Mouse (Mus musculus): ENCODE measurements around the gene Lhx5.

The Lhx5 gene

DNA sequence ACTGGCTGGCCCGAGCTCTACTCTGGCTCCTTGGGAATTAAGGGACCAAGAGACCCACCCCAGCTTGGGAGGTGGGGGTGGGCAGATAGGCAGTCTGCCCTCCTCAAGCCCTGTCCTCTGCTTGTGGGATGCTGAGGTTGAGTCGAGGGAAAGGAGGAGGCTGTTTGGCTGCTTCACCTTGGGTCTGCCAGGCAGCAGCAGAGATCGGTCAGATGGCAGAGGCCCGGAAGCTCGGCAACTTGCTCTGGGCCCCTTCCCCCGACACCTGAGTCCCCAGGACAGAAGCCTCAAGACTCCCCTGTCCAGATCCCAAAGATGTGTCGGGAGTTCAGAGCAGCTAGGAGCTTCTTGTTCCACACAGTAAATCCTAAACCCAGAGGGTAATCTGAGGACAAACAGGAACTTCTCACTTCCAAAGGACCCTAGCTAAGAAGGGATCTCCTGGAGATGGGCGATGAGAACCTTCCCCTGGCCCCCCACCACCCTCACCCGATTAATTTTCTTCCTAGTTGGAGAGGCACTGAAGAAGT lies 1.1 kb downstream of the Lhx5 start:
- no peak for DNase-seq (ENCODE audit: low spot score)

DNA sequence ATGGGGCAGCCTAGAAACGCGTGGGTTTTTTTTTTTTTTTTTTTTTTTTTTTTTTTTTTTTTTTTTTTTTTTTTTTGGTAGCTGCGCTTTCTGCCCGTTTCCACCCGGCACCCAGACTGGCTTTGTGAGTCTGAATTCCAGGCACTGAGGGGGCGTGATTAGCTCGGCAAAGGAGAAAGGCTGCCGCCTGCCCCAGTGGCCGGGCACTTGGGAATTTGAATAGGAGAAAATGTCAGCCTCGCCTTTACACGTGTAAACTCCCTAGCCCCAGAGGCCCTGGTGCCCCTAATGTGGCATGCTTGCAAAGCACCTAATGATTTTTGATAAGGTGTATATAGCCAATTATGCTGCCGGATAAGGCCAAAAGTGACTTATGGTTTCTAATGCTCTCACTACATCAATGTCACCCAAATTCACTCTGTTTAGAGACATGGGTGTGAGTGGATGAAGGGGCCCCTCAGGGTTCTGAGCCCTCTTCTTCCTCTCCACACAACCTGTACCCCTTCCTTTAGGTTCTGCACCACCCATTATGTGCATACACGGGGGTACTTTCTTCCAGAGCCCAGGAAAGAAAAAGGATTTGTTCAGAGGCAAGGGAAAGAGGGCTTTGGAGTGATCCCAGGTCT lies 1.7 kb downstream of the Lhx5 start:
- DNase-seq (ENCODE audit: low spot score) = no peak

DNA sequence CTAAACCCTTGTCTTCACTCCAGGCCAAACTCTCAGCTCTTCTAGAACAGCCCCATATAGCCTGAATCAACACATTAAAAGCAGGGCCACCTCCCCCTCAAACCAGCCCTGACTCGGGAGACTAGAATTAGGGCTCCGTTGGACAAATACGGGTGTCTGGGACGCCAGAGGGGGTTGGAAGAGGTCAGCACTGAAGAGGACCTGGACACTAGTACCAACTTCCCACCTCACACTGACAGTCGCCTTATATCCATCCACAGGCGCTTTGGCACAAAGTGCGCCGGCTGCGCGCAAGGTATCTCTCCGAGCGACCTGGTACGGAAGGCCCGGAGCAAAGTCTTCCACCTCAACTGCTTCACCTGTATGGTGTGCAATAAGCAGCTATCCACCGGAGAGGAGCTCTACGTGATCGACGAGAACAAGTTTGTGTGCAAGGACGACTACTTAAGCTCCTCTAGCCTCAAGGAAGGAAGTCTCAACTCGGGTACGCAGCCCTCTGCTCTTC lies 2.8 kb downstream of the Lhx5 start:
- no peak for DNase-seq (ENCODE audit: low spot score)

DNA sequence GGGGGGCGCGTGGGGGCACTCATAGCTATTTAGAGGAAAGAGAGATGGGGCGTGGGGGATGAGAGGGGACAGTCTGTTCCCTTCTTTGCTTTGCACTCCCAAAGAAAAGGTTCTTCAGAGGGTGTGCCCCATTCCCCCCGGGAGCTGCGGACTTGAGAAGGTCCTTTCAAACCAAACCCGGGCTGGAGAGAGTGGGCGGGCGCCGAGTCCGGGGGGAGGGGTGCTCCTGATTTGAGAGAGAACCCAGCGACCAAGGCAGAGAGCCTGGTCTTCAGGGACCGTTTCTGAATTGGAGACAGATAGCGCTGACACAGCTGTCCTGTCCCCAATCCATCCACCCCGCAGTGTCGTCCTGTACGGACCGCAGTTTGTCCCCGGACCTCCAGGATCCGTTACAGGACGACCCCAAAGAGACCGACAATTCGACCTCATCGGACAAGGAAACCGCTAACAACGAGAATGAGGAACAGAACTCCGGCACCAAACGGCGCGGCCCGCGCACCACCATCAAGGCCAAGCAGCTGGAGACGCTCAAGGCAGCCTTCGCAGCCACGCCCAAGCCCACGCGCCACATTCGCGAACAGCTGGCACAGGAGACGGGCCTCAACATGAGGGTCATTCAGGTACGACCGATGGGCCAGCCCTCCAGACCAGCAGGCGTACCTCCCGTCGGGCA lies 3.6 kb downstream of the Lhx5 start:
- DNase-seq (ENCODE audit: low spot score) = no peak

DNA sequence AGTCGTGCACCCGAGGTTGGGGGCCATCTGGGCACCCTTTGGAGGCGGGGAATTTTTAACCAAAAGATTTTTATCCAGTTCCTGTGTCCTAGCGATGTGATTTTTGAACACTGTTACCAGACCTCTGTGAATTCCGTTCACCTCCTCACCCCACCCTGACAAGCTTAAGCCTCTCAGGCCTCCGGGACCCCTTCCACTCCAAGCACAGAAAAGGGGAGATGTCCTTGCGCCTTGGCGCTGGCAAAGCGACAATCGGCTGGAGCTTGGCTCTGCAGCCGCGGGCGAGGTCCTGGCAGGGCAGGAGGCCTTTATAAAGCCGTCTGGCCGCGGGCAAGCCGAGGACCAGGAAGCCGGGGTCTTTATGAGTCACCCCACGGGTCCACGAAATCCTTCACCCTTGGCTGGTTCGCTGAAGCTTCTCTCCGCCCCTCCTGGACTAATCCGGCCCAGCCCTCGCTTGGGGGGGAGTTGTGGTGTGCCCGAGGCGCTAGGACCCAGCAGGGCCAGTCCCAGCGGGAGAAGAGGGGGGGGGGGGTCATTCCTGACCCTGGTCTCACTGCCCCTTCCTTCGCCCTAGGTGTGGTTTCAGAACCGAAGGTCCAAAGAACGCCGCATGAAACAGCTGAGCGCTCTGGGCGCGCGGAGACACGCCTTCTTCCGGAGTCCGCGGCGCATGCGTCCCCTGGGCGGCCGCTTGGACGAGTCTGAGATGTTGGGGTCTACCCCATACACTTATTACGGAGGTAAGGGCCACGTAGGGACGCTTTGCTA lies 4.4 kb downstream of the Lhx5 start:
- no peak for DNase-seq (ENCODE audit: low spot score)

DNA sequence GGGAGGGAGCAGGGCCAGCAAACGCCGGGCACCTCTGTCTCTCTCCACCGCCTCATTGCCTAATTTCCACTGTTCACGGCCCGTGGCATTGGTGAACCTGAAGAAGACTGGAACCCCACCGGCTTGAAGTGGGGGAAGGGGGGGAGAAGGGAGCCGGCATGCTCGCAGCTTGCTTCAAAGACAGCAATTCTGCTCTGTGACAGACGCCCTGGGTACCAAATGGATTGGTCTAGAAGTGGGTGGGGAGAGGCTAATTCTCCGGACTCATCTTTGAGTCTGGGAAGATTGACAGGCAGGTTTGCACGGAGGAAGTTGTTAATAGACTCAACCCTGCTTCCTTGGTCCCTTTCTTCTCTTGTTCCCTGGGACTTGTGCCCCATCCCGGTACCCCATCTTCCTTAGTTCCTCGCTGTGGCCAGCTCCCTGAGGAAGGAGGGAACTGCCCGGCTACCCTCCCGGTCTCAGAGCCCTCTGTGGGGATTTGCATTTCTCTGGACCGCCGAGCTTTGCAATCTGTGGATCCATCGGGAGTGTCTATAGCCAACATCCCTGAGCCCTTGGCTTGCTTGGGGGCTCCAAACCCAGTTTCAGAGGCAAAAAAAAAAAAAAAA lies 5.5 kb downstream of the Lhx5 start:
- no peak for DNase-seq (ENCODE audit: low spot score)

DNA sequence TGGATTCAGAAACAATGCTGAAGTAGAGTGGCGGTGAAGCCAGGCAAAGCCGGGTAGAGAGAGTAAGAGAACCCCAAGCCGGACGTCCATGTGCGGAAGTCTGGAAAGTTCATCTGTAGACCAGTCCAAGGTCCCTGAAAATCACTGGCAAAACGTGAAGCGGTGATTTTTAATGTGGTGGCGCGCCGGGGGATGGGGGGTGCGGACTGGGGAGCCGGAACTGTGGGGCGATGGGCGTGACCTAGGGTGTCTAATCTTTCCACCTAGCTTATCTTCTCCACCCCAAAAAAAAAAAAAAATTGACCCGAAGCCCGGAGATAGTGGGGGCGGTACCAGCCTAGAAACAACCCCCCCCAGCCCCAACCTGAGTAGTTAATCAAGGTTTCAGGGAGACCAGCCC lies 6.0 kb downstream of the Lhx5 start:
- DNase-seq (ENCODE audit: low spot score) = no peak

DNA sequence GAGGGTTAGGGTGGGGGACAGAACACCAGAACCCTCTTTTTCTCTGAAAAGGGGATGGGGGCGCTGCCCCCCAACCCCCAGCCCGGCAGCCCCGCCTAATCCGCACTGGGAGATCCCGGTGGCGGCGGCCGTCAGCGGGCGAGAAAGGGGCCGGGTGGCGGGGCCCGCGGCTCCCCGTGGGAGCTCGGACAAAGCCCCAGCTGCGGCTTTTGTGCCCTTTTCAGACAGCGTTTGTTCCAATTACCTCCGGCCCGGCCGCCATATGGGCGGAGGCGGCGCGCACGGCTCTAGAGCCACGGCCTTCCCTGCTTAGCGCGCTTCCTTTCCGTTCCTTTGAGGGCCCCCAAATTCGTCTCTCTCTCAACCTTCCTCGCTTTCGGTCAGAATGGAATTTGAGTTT lies 6.5 kb downstream of the Lhx5 start:
- no peak for DNase-seq (ENCODE audit: low spot score)

DNA sequence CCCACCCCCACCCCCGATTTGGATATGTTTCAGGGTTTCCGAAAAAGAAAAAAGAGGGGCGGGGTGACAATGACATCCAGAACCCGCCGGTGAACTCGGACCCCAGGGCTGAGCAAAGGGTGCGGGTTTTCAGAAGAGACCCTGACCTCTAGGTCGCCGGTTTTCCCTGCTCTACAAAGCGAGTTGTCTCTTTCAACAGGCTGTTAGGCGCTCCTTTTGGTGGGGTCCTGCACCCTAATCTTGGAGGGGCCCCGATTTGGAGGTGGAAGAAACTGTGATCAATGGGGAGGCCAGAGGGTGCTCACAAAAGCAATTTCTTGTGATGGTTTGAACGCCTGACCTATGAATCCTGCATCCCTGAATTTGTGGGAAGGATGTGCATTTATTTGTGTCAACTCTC lies 7.0 kb downstream of the Lhx5 start:
- no peak for DNase-seq (ENCODE audit: low spot score)

DNA sequence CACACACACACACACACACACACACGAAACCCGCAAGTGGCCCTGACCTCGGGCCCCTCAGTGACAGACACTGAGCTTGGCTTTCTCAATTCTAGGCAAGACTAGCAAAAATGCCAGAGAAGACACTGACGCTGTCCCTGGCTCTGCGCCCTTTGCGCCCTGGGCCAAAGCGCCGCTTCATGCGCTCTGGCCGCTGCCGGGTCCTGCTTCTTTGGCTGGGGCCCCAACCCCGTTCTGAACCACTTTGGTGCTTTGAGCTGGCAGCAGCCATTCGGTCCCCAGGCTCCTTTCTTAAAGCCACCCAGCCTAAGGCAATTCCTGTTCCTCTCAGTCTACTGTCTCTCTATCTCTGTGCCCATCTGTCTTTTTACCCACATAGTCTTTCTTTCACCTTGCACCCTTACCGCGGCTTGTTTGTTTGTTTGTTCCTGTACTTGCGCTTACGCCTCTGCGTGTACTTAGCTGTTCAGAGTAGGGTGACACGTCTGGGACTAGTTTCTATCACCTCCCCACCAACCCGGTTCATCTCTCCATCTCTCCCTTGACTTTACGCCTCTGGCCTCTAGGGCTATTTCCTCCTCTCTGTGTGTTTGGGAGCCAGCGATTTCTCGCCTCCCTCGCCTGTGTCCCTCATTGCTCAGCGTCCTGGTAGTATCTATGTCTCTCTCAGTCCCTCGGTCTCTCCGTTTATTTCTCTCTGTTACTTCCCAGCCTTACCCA lies 7.7 kb downstream of the Lhx5 start:
- DNase-seq (ENCODE audit: low spot score) = no peak

DNA sequence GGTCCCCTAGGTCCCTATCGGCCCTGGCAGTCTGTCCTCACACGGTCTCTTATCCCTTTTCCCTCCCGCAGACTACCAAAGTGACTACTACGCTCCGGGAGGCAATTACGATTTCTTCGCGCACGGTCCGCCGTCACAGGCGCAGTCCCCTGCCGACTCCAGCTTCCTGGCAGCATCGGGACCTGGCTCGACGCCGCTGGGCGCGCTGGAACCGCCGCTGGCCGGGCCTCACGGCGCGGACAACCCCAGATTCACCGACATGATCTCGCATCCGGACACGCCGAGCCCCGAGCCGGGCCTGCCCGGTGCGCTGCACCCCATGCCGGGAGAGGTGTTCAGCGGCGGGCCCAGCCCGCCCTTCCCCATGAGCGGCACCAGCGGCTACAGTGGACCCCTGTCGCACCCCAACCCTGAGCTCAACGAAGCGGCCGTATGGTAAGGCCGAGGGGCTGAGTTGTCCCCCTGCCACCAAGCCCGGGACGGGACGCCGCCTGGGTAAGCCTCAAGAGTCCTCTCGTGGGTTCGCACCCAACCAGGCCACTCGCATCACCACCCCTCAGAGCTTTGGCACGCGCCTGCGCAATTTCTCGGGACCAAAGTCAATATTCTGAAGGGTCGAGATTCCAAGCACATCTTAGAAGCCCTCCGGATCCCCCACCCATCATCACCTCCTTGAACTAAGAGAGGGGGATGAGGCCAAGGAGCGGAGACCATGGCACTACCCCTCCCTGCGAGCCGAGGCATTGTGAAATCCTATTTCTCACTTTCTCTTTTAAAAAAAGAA lies 8.6 kb downstream of the Lhx5 start:
- DNase-seq (ENCODE audit: low spot score) = no peak

DNA sequence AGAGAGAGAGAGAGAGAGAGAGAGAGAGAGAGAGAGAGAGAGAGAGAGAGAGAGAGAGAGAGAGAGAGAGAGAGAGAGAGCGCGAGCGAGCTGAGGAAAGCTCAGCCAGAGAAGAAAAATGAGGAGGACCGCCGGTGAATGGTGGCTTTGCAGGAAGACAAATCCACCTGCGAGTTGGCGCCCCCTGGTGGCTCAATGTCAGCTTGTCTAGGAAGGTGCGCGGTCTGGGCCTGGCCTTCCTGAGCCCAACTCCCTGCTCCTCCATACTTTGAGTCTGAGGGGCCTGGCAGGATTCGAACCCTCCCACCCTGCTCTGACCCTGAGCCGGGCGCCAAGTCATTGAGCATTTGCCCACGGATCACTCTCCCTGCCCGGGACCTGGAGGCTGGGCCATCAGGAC lies 9.2 kb downstream of the Lhx5 start:
- DNase-seq (ENCODE audit: low spot score) = peak; percentile 78

DNA sequence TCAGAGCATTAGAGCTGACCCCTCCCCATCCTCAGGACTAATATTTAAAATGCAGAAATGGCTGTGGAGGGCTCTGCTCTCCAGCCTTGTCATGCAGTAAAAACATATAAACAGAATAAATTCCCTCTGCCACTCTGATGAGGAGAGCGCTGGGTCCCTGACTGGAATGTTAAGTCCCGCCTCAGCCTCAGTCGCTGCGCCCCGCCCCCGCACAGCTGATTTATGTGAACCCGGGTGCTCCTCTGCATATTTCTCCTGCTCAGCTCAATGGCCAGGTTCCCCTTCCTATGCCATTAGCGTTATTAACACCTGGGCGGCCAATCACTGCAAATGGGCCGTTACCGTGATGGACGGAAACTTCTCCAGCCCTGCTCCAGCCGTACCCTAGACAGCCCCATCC lies 15.8 kb downstream of the Lhx5 start:
- DNase-seq (ENCODE audit: low spot score) = no peak

DNA sequence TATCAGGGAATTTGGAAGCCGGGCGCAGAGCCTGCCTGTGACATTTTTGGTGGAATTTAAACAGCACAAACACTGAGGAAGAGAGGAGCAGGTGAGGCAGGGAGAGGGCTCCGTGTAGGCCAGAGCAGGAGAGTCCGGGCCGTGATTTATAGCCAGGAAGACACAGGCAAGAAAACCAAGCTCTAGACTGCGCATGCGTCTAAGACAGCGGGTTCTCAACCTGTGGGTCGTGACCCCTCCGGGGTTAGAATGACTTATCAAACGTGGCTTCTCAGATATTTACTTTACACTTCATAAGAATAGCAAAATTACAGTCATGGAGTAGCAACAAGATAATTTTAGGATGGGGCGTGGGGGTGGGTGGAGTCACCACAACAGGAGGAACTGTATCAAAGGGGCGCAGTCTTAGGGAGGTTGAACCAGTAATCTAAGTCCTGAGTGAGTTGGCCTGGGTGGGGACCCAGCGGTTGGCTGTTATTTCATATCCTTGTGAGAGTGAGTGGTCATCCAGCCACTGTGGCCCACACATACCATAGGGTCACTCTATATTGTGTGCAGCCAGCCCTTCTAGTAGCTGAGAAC lies 23.3 kb downstream of the Lhx5 start:
- no peak for DNase-seq (ENCODE audit: low spot score)

DNA sequence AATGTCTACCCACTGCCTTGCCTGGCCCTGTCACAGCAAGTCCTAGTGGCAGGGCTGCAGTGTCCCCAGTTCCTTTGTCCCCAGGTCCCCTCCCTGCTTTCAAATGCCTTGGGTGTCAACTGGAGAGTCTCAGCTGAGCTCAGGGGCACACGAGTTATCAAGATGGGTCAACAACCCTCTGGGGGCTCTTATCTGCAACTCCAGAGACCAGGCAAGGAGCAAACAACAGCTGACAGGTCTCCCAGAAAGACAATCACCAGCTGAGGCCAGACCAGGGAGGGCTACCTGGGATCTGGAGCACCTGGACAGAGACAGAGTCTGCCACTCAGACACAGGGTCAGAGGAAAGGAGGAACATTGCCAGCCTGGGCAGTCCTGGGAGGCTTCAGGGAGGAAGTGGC lies 24.8 kb downstream of the Lhx5 start:
- DNase-seq (ENCODE audit: low spot score) = peak; percentile 40

DNA sequence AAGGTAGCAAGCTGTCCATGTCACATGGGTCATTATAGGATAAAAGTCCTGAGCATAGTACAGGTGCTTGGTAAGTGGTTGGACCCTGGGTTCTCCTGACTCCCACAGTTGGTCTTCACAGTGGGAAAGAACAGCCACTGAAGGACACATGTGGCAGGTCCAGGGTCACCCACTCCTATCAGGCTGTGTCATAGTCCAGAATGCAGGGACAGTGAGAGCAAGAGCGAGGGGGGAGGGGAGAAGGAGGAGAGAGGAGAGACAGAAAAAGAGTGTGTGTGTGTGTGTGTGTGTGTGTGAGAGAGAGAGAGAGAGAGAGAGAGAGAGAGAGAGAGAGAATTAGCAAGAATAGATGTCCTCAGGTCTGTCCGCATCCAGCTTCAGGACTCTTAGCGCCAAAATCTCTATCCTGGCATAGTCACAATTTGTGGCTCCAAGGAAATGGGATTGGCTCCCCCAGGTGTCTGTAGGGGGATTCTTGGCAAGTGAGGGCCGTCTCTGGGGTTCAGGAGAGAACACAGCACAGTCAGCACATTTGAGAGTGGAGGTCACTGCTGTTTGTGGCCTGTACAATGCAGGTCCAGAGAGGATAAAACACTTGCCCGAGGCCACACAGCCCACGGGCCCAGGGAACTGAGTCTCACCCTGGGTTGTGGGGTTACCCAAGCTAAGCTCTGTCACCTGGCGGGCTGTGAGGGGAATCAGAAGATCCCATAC lies 25.5 kb downstream of the Lhx5 start:
- peak; percentile 49 for DNase-seq (ENCODE audit: low spot score)

DNA sequence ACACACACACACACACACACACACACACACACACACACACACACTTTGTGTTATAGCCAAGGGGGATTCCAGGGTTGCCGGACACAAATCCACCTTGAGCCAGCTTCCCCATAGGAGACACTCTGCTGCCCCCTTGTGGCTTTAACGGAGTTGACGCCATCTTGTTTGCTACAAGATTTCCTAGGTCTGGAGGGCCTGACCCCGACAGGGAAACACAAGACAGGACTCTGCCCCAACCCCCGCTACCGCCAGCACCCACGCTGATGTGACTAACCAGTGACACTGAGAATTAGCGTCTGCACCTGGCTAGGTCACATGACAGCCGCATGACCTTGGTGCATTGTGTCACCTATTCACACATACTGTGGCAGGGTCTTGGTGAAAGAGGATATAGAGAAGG lies 26.1 kb downstream of the Lhx5 start:
- peak; percentile 86 for DNase-seq (ENCODE audit: low spot score)

DNA sequence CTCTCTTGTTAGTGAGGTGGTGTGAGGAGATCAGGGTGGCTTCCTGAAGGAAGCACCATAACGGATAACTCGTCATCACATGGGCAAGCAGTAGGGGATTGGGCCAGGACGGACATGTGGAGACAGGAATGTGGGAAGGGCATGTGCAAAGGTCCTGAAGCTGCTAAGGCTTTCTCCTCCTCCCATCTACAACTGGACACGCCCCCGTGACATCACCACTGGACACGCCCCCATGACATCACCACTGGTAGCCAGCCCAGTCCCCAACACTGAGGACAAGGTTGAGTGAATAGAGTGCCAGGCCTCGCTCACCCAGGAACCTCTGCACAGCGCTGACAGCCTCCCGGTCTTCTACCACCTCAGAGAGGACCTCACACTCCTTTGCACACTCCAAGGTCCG lies 27.6 kb downstream of the Lhx5 start:
- DNase-seq (ENCODE audit: low spot score) = no peak

DNA sequence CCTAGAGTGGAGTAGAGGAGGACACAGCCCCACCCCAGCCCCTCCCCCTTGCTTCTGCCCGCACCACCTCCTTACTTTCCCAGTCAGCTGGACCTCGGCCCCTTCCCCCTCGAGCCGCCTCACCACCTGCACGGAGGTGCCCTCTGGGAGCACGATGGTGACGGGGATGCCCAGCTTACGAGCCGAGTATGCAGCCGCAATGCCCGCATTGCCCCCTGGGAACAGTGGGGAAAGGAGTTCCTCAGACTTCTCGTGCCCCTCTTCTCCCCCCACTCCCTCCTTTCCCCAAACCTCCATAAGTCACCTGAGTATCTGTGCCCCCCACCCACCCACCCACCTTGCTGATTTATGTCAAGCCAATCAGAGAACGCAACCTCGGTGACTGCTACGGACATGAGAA lies 30.4 kb downstream of the Lhx5 start:
- no peak for DNase-seq (ENCODE audit: low spot score)

DNA sequence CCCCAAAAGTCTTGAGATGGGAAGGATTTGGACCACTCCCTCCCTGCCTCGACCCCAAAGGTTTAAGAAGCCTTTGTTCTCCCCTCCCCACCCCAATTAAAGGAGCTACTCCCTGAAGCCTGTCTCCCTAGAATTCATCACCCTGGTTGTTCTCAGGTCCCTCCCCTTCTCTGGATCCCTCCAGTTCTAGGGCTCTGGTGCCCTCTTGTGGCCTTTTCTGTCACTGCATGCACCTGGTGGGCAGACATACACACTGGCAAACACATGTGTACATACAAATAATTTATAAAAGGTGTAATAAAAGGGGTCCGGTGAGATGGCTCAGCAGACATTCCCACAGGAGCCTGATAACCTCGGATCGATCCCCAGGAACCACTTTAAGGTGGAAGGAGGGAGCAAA lies 32.8 kb downstream of the Lhx5 start:
- DNase-seq (ENCODE audit: low spot score) = no peak
